Mouse (Mus musculus): ENCODE data around the gene Pigg. TPM values are rescaled to one million over a fixed set of nuclear protein-coding genes. Genes with fewer than 3 reads are reported as not detected.
"Not testable (repeated sequence)": the region's sequence is repeated elsewhere in the genome, so short reads cannot be mapped to it uniquely, and the experiment has no call there.

Gene Pigg
- polyA plus RNA-seq (2015; fragmentation: Nextera tagmentation; extraction: Ambion mirVana) = 3.5 and 4.6 TPM in 2 replicates

DNA sequence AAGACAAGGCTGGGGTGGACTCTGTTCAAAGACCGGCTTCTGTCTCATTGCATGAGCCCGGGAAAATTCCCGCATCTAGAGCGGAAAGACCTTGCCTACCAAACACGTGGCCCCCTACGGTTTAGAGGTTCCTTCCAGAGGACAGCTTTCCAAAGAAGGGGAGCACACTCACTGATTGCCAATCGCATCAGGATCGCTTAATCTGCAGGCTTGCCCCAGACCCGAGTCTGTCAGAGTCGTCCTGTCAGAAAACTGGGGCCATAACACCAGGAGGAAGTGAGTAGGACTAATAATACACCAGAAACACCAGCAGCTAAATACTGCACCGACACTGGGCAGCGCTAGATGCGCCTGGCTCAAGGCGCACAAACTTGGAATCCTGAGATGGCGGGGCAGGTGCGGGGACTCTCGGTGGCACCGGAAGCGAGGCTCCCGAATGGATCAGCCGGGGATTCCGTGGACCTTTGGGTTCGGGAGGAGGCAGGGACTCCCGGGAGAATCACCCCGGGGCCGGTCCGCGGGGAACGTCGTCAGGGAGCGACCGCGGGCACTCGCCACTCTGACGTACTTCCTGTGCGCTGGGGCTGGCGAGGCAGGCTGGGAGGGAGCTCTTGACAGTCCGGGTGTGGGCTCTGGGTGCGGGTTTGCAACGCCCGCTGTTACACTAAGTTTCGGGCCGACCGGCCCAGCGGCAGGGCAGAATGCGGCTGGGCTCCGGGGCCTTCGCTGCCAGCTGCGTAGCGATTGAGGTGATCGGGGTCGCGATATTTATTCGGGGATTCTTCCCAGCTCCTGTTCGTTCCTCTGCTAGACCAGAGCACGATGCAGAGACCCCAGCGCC is at the start of gene Pigg:
Gene Pigg (plus strand): TSS at position 386 of the 841 bp plus-strand sequence.
- peak within 1 kb of the TSS; percentile 83 for H3K27ac ChIP-seq

DNA sequence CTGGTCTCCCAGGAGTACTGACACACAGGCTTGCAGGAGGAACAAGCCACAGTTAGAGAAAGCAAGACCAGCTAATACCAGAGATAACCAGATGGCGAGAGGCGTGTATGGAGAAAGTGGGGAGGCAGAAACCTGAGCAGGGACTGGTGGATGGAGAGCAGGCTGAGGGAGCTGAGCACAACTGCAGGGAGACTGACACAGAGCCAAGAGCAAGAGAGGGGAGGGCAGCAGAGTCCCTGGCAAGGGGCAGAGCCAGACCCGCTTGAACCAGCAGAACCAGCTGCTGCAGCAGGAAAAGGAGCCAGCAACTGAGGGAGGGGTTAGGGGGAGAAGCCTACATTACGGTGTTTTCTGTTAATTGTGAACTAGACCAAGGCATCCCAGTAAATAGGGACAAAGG is 49.7 kb upstream of the Pigg start:
- peak overlapping the region; percentile 62 for H3K27ac ChIP-seq
- H3K4me2 ChIP-seq = peak overlapping the region; percentile 33
- ATAC-seq (ENCODE audit: low read depth) (peak; percentile 87), DNase-seq (peak; percentile 60)
- no peaks in the 10 kb centered on the region for H3K27me3 ChIP-seq
- peak overlapping the region; percentile 6 for H3K9ac ChIP-seq
- WGBS (ENCODE audit: insufficient replicate concordance) = 35% methylated on average over 4 of the region's 4 CpGs
- peaks cover 56% of the 10 kb centered on the region for H3K4me1 ChIP-seq (replicated peaks)
- H3K36me3 ChIP-seq = no peaks in the 10 kb centered on the region
- H3K9me3 ChIP-seq (replicated peaks) = no peaks in the 10 kb centered on the region
- no peak overlapping the region for H3K4me3 ChIP-seq (replicated peaks)

More for the DNA sequence above, at the start of gene Pigg:
- Histone ChIP-seq H3K4me3 (replicated peaks) (peak within 1 kb of the TSS; percentile 85), H3K9me3 (replicated peaks) (no peaks in the 10 kb centered on the region), H3K27me3 (no peaks in the 10 kb centered on the region), H3K4me2 (peak within 1 kb of the TSS; percentile 86), H3K36me3 (no peaks in the 10 kb centered on the region), H3K4me1 (replicated peaks) (peaks cover 15% of the 10 kb centered on the region), H3K9ac (peak within 1 kb of the TSS; percentile 89)
- WGBS (ENCODE audit: insufficient replicate concordance) = under 1% methylated on average over 57 of the region's 57 CpGs
- DNase-seq = peak; percentile 84
- peak; percentile 99 for ATAC-seq (ENCODE audit: low read depth)

DNA sequence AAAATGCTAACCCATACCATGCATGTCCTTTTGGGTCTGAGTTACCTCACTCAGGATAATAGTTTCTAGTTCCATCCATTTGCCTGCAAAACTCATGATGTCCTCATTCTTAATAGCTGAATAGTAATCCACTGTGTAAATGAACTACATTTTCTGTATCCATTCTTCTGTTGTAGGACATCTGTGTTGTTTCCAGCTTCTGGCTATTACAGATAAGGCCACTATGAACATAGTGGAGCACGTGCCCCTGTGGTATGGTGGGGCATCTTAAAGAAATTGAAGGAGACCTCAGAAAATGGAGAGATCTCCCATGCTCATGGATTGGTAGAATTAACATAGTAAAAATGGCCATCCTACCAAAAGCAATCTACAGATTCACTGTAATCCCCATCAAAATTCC is 48.6 kb upstream of the Pigg start:
- Histone ChIP-seq H3K27ac (peak overlapping the region; percentile 62), H3K4me1 (replicated peaks) (peaks cover 63% of the 10 kb centered on the region), H3K9ac (0 out of 2 replicates have a peak overlapping the region, but pooled peaks have one; percentile 6), H3K4me2 (0 out of 2 replicates have a peak overlapping the region, but pooled peaks have one; percentile 33)
- WGBS (ENCODE audit: insufficient replicate concordance) = 24% methylated on average over 1 of the region's 1 CpGs
- H3K27me3 ChIP-seq; H3K4me3 ChIP-seq (replicated peaks); ATAC-seq (ENCODE audit: low read depth); H3K9me3 ChIP-seq (replicated peaks); H3K36me3 ChIP-seq: not testable (repeated sequence)
- peak; percentile 29 for DNase-seq

DNA sequence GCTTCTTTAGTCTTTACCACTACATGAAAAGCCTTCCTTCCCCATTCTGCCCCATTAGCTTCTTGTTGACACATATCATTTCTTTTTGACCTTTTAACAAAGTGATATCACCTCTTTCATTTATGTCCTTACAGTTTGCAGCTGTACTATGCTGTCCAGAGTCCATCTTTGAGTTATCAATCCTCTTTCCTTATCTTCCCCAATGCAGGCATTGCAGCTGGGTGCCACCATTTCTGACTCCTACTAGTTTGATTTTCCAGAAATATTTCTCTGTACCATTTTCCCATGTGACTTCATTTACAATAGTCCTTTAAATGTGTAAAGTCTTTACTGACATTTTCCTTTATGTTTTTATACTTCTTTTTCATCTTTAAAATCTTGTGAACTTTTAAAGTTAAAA is 45.4 kb upstream of the Pigg start:
- Histone ChIP-seq H3K9ac (no peak overlapping the region), H3K4me2 (peak overlapping the region; percentile 30; the same call in 1 of the 2 replicates), H3K4me1 (replicated peaks) (peaks cover 82% of the 10 kb centered on the region), H3K27me3 (no peaks in the 10 kb centered on the region), H3K36me3 (no peaks in the 10 kb centered on the region), H3K4me3 (replicated peaks) (no peak overlapping the region), H3K9me3 (replicated peaks) (no peaks in the 10 kb centered on the region), H3K27ac (peak overlapping the region; percentile 94)
- DNase-seq (peak; percentile 28), ATAC-seq (ENCODE audit: low read depth) (no peak)

DNA sequence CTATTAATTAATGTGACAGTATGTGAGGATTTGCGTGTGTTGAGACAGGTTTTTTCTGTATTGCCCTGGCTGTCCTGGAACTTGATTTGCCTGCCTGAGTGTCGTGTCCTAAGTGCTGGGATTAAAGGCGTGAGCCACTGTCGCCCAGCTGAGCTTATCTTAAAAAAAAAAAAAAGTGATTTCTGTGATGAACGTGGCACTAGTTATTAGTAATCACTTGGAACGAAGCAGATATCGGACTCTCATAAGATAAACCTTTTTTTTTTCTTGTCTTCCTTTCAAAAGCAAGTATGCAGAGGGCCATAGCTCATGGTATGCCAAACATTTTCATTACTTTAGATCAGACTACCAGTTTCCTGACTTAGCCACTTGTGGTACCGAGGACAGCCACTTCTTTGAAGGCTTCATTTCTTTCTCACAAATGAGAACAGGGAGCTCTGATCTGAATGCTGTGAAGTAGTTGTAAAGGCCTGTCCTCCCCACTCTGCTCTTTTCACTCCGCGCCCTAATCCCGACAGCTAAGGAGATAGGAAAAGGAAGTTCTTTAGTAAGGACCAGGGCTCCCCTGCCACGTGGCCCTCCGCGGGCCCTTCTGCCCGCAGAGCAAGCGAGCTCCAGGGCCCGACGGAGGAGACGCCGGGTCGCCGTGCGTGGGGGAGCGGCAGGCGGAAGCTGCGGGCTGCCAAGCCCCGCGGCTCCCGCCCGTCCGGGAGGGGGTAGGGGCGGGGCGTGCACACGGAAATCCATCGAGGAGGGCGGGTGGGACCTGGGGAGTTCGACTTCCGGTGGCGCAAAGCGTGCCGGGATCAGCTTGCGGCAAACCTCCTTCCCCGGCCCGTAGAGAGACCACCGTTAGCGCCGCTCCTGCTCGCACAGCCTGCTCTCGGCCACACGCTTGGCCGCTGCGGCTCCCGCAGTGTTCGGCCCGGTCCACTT is 44.0 kb upstream of the Pigg start, which contains the start of gene Dr1:
Gene Dr1 (plus strand): TSS at position 771 of the 936 bp plus-strand sequence.
- DNase-seq (peak; percentile 78), ATAC-seq (ENCODE audit: low read depth) (peak; percentile 93)
- H3K9ac ChIP-seq = peak within 1 kb of the TSS; percentile 99
- peaks cover 78% of the 10 kb centered on the region for H3K4me1 ChIP-seq (replicated peaks)
- H3K4me3 ChIP-seq (replicated peaks) = peak within 1 kb of the TSS; percentile 91
- no peaks in the 10 kb centered on the region for H3K9me3 ChIP-seq (replicated peaks)
- peak within 1 kb of the TSS; percentile 94 for H3K27ac ChIP-seq
- peak within 1 kb of the TSS; percentile 89 for H3K4me2 ChIP-seq
- H3K36me3 ChIP-seq = peaks cover 13% of the 10 kb centered on the region
- no peaks in the 10 kb centered on the region for H3K27me3 ChIP-seq
- WGBS (ENCODE audit: insufficient replicate concordance) = 2% methylated on average over 55 of the region's 55 CpGs

DNA sequence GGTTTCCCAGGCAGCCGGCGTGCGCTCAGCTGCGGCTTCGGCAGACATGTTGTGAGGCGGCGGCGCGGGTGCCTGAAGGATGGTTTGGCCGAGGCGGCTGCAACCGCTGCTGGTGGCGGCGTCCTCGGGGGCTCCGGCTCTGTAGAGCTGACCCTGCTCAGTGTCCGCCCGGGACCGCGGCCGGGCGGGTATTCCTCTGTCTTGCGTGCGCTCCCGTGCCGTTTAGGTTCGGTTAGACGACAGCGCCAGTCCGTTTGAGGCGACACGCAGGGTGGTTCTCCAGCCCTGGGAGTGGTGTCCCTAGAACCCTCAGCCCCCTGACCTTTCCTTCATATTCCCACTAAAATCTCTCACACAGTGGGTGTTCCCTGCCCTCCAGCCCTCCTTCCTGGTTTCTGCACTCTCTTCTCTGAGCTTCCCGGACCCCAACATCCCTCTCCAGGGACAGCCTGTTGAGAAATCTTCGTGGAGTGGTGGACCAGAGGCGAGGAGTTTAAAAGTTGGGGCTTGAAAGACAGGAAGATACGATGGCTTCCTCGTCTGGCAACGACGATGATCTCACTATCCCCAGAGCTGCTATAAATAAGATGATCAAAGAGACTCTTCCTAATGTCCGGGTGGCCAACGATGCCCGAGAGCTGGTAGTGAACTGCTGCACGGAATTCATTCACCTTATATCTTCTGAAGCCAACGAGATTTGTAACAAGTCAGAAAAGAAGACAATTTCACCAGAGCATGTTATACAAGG is 43.2 kb upstream of the Pigg start:
- H3K27me3 ChIP-seq = no peaks in the 10 kb centered on the region
- H3K9ac ChIP-seq = peak overlapping the region; percentile 99
- peaks cover 19% of the 10 kb centered on the region for H3K36me3 ChIP-seq
- DNase-seq (no peak), ATAC-seq (ENCODE audit: low read depth) (peak; percentile 67)
- H3K27ac ChIP-seq = peak overlapping the region; percentile 94
- peaks cover 75% of the 10 kb centered on the region for H3K4me1 ChIP-seq (replicated peaks)
- under 1% methylated on average over 44 of the region's 44 CpGs for WGBS (ENCODE audit: insufficient replicate concordance)
- no peaks in the 10 kb centered on the region for H3K9me3 ChIP-seq (replicated peaks)
- H3K4me2 ChIP-seq = peak overlapping the region; percentile 89
- H3K4me3 ChIP-seq (replicated peaks) = peak overlapping the region; percentile 91

DNA sequence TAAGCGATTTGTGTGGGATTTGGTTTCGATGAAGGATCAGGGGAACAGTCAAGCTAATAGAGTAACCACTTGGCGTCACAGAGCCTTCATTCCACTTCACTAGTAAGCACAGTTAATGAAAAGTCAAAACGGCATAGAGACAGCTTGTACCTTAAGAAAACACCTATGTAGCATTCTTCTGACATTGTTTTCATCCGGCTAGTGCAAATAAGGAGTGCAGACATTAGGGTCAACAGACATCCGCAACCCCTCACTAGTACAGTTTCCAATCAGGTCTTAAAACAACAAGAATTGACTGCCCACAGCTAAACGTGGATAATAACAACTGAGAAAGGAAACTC is 42.6 kb upstream of the Pigg start:
- peak overlapping the region; percentile 89 for H3K4me2 ChIP-seq
- peaks cover 69% of the 10 kb centered on the region for H3K4me1 ChIP-seq (replicated peaks)
- peaks cover 20% of the 10 kb centered on the region for H3K36me3 ChIP-seq
- DNase-seq (no peak), ATAC-seq (ENCODE audit: low read depth) (no peak)
- no peaks in the 10 kb centered on the region for H3K27me3 ChIP-seq
- 6% methylated on average over 7 of the region's 7 CpGs for WGBS (ENCODE audit: insufficient replicate concordance)
- H3K9ac ChIP-seq = peak overlapping the region; percentile 99
- peak overlapping the region; percentile 94 for H3K27ac ChIP-seq
- H3K4me3 ChIP-seq (replicated peaks) = peak overlapping the region; percentile 91
- H3K9me3 ChIP-seq (replicated peaks) = no peaks in the 10 kb centered on the region

DNA sequence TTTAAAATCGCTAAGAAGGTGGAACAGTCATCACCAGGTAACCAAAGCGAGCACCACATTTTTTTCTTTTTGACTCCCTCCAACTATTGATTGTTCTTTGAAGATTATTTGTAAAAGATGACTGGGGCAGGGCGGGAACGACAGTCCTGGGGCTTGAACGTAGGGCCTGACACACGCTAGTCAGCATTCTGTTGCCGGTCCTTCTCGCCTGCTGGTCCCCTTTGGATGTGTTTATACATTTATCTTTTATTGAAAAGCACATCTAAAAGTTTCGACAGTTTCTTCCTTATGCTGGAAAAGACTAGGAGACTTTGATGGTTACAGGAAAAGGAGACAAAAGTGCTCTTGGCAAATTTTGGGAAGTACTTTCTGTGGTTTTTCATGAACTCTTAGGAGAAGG is 42.0 kb upstream of the Pigg start:
- WGBS (ENCODE audit: insufficient replicate concordance) = 7% methylated on average over 9 of the region's 9 CpGs
- Histone ChIP-seq H3K27me3 (no peaks in the 10 kb centered on the region), H3K4me1 (replicated peaks) (peaks cover 63% of the 10 kb centered on the region), H3K27ac (peak overlapping the region; percentile 94), H3K9me3 (replicated peaks) (no peaks in the 10 kb centered on the region), H3K9ac (peak overlapping the region; percentile 99), H3K4me2 (peak overlapping the region; percentile 89), H3K4me3 (replicated peaks) (peak overlapping the region; percentile 91), H3K36me3 (peaks cover 26% of the 10 kb centered on the region)
- ATAC-seq (ENCODE audit: low read depth) (no peak), DNase-seq (no peak)

DNA sequence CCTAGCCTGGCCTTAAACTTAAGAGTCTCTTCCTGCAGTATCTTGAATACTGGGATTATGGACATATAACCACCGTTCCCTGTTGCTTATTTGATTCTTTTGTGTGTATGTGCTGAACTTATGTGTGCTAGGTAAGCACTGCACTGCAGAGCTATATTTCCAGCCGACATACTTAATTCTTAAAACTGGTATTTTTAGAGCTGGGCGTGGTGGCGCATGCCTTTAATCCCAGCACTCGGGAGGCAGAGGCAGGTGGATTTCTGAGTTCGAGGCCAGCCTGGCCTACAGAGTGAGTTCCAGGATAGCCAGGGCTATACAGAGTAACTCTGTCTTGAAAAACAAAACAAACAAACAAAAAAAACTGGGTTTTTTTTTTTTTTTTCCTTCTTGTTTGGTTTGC is 41.1 kb upstream of the Pigg start:
- not testable (repeated sequence) for H3K27me3 ChIP-seq; ATAC-seq (ENCODE audit: low read depth); H3K9me3 ChIP-seq (replicated peaks); DNase-seq; H3K27ac ChIP-seq
- 69% methylated on average over 6 of the region's 6 CpGs for WGBS (ENCODE audit: insufficient replicate concordance)
- peak overlapping the region; percentile 91 for H3K4me3 ChIP-seq (replicated peaks)
- peak overlapping the region; percentile 99 for H3K9ac ChIP-seq
- peak overlapping the region; percentile 89 for H3K4me2 ChIP-seq
- H3K4me1 ChIP-seq (replicated peaks) = peaks cover 54% of the 10 kb centered on the region
- H3K36me3 ChIP-seq = peaks cover 32% of the 10 kb centered on the region

DNA sequence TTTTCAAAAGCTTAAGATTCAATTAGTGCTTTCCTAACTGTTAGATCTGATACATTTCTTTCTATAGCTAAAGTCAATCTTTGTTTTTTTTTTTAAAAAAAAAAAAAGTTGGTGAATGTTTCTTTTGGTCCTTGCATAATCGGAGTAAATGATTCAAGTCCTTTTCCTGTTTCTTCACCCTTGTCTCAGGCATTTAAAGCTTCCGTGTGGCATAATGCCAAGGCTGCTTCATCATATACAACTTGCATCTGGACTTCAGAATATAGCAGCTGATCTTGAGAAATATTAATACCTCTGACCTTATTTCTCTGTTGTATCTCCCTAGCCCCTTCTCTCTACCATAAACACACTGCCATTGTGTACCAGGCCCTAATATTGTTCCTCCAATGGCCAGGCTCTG is 25.5 kb upstream of the Pigg start:
- 63% methylated on average over 2 of the region's 2 CpGs for WGBS (ENCODE audit: insufficient replicate concordance)
- ATAC-seq (ENCODE audit: low read depth) = no peak
- DNase-seq = no peak

More for the DNA sequence above, 25.5 kb upstream of the Pigg start:
- Histone ChIP-seq H3K27me3 (no peaks in the 10 kb centered on the region), H3K9me3 (replicated peaks) (no peaks in the 10 kb centered on the region), H3K9ac (no peak overlapping the region), H3K4me1 (replicated peaks) (peaks cover 8% of the 10 kb centered on the region), H3K36me3 (no peaks in the 10 kb centered on the region), H3K4me2 (no peak overlapping the region), H3K27ac (no peak overlapping the region), H3K4me3 (replicated peaks) (no peak overlapping the region)
